Mouse (Mus musculus): ENCODE measurements at regions not wholly inside any gene's neighbourhood (a gene's known extent, or its start where the extent isn't known, plus 50 kb on each side); places are given as distances from the start of the nearest gene placed in this dataset.

DNA sequence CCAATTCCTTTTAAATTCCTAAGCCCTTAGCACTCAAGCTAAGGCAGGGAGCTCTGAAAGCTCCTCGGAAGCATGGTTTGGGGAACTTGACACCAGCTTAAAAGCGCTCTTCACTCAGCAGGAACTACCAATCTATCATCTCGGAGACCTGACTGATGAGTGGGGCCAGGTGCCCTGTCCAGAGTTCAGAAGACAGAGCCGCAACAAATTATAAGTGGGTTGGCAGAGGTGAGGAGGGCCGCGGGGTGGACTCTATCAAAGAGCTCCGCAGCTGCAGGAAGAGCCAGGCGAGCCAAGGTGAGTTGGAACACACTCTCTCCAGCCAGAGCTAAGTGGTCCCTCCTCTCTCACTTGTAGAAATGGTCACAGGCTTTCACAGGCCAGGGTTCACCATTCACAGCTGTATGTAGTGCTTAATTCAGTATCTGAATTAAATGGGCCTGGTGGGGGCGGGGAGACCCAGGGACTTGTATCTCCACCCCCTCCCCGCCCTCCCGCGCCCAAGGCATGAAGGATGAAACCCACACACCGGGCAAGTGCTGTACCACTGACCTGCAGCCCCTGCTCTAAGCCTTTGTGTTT, 180.8 kb downstream of the Stim2 start:
- no peak for DNase-seq (ENCODE audit: low spot score in 2 of 2)

DNA sequence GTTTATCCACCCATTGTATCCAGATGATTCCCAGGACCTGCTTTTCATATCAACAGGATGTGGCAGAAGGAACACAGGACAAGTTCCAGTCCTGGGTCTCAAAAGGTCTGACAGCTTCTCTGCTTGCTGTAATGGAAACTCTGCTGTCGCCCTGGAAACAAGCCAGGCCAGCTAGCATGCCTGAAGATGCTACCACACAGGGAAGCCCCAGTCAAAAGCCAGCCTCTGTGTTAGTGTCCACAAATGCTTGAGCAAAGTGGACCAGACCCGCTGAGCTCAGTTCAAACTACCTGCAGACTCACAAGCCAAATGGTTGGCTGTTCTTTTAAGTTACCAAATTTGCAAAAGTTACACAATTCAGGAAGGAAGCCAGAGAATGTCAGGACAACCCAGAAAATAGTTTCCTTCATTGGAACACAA, 181.9 kb downstream of the Stim2 start:
- DNase-seq (ENCODE audit: low spot score in 2 of 2), result peak; percentile 47 to 54

DNA sequence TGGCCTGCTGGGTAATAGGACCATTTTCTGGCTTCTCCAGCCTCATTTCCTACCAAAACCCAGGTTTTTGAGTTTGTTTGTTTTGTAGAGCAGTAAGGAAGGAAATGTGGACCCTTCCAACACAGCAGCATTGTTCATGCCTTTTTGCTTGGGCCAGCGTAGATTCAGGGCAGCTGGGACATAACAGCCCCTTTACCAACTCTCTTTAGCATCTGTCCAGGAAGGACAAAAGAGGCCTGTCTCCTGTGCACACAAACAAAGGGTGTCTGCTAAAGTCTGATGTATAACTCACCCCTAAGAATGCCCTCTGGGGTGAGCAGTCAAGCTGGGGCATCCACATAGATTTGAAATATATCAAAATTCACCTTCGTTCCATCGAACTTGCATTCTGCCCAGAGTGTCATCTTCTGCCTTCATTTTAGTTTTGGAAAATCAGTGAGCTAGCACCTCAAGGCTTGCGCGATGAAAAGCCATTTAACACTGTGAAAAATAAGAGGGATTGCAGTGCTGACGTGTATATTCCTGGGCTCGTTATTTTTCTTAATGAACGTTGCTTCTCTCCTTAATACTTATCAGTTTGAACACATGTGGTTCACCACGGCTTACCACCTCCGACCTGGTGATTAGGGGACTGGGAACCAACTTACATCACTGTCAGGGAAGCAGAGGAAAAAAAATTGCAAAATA, 182.5 kb downstream of the Stim2 start:
- no peak for DNase-seq (ENCODE audit: low spot score in 2 of 2)

DNA sequence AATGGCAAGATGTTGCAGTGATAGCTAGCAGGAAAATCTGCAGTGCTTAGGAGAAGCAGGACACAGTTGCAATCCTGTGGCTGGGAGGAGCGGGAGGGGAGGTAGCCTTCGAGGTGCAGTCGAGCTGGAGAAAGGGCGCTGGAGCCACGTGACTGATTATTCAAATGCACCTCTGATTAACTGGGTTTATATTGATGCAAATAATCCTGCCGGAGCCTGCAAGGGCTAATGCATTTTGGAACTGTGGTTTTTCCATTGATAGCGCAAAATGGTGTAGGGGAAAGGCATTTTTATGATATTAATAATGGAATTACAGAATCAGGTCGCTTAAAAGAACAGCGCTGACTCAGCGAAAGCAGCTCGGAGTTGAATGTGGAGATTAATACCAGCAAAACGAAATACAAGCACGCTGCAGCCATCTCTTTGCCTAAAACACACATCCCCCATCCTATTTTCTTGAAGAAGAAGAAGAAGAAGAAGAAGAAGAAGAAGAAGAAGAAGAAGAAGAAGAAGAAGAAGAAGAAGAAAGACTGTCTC, 183.1 kb downstream of the Stim2 start:
- DNase-seq (ENCODE audit: low spot score in 2 of 2), result no peak

DNA sequence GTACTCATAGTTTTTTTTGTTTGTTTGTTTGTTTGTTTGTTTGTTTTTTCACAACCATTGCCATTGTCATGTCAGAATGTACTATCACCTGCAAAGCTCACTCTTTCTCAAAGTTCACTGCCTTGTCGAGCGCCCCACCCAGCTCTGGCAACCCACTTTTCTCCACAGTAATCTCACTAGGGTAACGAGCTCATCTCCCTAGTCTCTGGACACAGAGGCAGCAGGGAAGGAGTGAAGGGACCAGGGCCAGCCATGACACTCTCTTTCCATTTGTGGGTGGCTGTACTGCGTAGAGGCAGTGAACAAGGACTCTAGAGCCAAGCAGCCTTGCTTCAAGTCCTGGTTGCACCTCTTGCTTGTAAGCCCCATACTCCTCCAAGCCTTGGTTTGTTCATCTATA, 184.5 kb downstream of the Stim2 start:
- no peak for DNase-seq (ENCODE audit: low spot score in 2 of 2)

DNA sequence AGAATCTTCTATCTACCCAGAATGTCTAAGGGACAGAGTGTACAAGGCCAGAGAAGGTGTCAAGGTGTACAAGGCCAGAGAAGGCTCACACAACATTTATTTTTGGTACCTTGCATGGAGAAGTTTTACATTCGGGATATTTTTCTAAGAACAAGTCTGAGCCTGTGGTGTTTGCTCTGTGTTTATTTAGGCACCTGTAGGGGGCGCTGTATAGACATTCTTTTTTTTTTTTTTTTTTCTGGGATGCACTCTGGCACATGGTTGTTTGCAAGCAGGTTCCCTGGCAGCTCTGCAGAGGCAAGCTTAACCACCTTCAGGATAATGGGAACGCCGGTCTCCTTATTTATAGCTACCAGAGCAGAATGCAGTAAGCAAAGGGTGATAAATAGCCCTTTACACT, 187.4 kb downstream of the Stim2 start:
- DNase-seq (ENCODE audit: low spot score in 2 of 2), result no peak

DNA sequence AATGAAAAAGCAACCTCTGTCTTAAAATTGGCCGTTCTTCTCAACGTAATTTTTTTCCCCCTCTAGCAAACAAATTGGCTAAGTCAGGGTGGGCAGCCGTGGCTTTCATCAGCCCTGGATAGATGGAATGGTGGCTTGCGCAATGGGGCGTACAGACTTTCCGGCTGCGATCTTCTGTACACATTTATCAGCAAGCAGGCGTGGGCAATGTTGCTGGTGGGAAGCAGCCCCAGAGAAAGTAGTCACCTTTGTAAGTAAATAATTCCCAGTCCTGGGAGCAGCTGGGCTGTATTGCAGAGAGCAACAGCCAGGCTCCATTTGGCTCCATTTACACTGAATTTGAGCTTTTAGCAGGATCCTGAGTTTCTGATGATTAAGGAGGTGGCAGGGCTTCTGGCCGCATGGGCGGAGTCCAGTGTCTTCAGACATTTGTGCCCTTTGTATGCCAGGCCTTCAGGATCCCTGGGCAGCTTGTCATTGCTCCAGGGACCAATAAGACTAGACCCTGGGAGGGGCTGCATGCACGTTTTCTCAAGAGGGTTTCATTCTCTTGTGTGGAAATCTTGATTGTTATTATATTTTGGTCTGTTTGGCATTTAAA, 187.9 kb downstream of the Stim2 start:
- DNase-seq (ENCODE audit: low spot score in 2 of 2), result no peak

DNA sequence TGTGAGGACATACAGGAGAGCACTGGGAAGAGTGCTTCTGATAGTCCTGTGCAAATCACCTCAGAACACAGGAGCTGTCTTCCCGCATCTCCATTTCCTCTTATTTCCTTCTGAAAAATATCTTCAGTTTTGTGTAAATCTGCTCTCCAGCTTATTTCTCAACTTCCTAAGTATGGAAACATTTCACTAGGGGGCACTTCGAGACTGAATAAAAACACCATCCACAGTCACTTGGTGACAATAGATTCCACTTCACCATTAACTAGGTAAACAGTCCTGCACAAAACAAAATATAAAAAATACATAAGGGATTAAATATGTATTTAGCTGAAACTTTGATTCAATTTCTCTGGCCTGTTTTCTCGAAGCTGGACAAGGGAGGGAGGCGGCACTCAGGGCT, 193.4 kb downstream of the Stim2 start:
- DNase-seq (ENCODE audit: low spot score in 2 of 2), result no peak

DNA sequence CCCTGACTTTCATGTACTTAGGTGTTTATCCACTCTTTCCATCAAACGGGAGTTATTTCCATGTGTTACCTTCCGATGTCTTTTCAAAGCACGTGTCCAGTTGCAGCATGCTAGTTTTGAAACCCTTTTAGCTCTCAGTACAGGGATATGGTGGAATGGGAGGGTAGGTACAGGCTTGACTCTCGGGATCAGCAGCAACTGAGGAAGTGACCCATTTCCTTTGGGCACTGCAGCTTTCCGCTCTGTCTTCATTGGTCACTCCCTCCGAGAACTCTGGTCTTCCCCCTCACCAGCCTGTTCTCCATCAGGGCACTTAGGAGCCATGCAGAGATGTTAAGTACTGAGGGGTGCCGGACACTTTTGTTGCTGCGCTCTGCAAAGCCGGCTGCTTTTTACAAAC, 196.5 kb downstream of the Stim2 start:
- no peak for DNase-seq (ENCODE audit: low spot score in 2 of 2)

DNA sequence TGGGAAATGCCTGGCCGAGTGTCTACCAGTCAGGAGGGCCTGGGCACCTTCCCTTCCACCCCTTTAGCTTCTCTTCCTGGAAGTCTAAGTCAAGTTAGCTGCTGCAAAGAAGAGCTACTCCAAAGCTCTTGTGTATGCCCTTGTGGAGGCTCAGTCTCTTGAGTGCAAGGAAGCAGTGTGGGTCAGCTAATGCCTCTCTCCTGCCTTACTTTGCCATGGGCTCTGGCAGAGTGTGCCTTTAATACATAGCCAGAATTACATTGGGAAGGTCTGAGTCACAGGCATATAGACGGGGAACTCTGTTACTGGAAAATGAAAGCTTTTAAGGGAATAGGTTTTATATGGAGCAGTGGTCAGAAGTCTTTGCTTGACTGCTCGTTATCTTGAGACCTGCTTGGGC, 201.7 kb downstream of the Stim2 start:
- no peak for DNase-seq (ENCODE audit: low spot score in 2 of 2)

DNA sequence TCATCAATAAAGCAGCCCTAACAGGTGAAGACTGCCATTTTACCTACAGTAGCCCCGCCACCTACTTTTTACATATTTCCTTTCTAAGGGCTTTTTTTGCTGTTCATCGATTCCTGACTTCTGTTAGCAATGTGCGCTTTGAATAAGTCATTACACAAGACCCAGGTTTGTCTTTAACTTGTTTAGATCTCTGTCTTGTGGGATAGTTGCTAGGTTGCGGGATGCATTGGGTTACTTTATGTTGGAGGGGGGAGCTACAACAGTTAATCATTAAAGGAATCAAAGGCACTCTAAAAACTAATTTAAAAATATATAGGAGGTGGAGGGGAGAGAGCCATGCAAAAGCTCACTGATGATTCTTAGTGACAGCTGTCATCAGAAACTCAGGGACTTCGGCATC, 202.3 kb downstream of the Stim2 start:
- no peak for DNase-seq (ENCODE audit: low spot score in 2 of 2)

DNA sequence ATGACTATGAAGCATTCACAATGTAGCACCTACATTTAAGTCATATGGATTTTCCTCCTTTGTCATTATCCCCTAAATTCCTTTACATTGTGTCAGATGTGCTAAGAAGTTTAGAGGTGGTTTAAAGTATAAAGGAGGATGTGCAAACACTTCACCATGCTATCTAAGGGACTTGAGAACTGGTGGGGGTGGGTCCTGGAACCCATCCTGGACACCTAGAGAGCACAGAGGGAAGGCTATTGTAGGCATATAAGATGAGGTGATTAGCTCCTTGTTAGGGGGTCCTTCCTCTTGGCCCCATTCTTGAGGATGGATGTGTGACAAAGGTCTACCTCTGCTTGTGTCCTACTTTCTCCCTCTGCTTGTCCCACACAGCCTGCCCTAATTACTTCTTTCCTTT, 213.2 kb downstream of the Stim2 start:
- no peak for DNase-seq (ENCODE audit: low spot score in 2 of 2)

DNA sequence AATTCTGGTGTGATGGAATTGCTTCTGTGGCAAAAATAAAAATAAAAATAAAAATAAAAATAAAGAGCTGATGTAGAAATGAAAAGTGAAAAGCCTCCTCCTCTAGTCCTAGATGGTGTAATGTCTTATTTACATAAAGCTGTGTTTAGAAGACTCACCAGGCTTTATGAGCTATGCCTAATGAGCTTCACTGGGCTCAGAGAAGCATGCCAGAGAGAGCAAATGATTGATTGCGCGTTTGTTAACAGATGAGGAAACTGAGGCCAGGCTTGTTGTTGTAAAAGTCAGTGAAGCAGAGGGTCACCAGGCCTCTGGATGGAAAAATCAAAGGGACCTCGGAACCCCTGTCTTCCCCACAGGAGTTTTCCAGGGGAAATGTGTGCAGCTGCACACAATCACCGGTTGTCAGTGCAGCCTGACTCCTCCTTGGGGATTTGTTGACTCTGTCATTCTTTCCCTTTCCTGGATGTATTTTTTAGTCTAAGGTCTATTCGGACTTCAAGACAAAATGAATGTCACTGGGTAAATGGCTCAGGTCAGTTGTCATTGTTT, 213.8 kb downstream of the Stim2 start:
- DNase-seq (ENCODE audit: low spot score in 2 of 2), result no peak

DNA sequence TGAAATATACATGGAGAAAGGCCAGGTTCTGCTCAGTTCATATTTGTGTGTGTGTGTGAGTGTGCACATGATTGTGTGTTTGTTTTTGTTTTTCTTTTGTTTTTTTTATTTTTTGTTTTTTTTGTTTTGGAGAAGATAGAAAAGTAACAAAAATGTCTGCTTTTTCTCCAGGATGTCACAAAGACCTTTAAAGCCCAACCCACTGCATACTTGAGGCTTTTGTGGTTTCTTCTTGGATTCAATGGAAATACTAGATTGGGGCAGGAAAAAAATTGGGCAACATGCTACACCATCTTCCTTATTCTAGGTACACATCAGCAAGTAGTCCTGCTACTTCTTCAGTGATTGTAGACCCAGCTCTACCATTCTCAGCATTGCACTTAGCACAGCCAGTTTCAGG, 226.7 kb downstream of the Stim2 start:
- no peak for DNase-seq (ENCODE audit: low spot score in 2 of 2)

DNA sequence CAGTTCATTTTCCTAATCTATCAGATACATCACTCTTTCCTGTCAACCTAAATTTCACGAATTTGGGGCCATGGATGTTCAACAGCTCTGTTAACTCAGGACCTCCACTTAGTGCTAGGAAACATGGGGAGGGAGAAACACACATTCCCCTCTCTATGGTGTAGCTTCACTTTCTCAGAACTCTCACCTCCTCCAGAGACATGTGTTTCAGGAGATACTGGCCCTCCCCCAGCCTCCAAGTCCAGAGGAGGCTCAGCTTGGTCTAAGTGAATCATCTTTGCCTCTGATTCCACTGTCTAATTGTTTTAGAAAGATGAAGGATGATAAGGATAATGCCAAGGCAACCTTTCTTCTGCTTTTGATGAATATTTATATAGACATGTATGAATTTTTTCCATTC, 236.3 kb downstream of the Stim2 start:
- DNase-seq (ENCODE audit: low spot score in 2 of 2), result no peak

DNA sequence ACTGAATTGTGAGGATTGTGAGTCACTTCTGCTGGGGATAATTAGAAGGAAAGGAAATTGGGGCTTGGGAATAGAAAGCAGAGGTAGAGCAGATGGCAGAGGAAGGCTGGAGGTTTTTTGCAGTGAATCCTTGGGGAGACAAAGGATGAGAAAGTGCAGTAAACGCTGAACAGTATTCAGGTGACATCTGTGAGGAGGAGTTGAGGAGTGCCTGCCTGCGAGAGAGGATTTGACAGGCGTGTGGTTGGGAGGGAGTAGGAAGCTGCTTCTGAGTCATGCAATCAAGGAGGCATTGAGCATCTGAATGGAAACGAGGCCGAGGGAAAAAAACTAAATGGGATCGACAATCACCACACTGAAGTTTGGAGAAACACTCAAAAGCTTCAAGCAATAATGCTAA, 236.9 kb downstream of the Stim2 start:
- peak; percentile 56 to 75 for DNase-seq (ENCODE audit: low spot score in 2 of 2)

DNA sequence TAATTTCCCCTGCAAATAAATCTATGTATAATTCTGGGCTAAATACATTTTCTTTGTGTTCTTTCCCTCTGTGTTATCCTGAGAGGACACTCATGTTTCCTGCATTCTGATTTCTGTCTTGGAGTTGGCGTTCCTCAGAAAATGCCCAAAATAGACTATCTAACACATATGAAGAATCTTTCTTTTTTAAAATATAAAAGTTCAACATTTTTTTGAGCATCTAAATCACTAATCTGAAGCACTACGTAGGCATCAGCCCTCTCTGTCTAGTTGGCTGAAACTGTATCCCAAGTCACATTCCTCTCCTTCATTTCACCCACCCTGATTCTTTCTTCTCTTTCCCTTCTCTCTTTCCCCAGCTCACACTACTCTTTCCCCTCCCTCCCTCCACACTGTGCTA, 238.9 kb downstream of the Stim2 start:
- DNase-seq (ENCODE audit: low spot score in 2 of 2), result no peak

DNA sequence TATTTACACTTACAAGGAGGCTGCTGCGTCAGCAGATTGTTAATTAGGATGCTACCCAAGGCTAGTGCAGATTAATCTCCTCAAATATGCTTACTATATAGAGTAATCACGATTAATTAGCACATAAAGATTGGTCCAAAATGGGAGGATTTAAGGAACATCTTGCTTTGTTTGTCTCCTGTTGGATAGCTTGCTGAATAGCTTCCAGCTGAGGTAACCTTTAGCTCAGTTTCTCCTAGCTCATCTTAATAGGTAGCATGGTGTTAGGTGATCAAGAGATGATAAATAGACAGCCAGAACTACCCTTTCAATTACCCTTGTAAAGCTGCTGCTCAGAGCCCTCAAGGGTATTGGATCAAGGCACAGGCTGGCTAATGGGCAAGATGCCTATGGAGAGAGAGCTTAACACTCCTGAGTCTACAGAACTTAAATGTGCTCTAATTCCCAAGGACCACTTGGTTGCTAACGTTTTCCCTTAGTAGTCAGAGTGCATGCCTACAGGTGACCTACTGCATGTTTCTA, 240.4 kb downstream of the Stim2 start:
- DNase-seq (ENCODE audit: low spot score in 2 of 2), result no peak

DNA sequence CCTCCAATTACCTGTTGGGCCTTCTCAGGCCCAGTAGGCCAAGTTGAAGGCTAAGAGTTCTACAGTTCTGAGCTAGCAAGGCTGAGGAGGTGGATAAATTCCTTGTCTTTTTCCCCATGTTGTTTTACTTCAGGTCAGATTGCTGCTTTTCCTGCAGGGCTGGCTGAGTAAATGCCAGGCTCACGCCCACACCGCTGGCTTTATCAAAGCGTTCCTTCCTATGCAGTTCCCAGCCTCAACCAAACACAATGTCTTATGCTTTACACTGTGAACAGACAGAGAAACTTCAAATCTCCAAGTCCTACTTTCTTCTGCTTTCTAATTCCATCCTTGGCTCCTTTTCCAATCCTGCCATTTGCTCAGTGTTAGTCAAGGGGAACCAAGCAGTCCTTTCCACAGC, 241.3 kb downstream of the Stim2 start:
- peak; percentile 35 to 36 for DNase-seq (ENCODE audit: low spot score in 2 of 2)

DNA sequence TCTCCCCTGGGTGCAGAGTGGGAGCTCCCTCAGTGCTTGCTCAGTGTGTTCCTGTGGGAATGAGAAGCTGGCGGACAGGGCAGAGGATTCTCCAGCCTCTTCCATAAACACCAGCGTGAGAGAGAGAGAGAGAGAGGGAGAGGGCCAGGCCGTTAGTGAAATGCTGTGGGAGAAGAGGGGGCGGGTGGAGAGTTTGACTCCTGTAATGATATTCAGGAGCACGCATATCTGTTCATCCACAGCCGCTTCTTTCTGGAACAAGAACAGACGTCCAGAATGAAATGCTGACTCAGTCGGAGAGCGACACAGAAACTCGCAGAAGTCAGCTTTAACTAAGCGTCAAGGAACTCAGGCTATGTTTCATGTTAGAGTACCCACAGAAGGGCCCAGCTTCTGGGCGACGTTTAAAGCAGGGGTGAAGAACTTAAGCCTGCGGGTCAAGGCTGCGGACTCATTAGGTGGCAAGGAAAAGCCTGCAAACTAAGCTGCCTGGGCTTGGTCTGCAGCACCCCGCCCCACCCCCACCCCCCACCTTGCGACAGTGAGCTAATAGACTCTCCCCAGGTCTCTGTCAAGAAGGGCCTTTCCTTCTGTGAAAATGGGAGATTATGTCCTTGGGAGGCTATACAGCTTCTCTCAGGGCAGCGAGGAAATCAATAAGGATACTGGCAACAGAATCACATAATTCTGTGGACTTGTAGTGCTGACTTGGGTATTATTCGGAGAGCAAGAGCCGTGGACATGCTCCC, 243.0 kb downstream of the Stim2 start:
- DNase-seq (ENCODE audit: low spot score in 2 of 2), result peak; percentile 35 to 44

DNA sequence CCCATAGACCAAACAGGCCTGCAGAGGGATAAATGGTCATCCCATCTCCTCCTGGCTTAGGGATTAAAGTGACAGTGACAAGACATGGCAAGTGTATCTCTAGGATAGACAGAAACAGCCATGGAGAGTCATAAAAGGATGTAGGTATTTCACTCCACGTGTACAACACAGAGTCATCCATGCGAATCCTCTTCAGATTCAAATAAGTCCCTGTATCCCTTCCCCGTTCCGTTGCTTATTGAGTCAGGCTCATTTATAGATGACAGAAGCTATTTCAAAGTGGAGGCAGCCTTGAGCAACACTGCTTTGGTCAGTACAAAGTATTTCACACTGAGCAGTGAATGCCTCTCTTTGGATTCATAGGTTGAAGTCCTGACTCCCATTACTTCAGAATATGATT, 243.8 kb downstream of the Stim2 start:
- no peak for DNase-seq (ENCODE audit: low spot score in 2 of 2)

DNA sequence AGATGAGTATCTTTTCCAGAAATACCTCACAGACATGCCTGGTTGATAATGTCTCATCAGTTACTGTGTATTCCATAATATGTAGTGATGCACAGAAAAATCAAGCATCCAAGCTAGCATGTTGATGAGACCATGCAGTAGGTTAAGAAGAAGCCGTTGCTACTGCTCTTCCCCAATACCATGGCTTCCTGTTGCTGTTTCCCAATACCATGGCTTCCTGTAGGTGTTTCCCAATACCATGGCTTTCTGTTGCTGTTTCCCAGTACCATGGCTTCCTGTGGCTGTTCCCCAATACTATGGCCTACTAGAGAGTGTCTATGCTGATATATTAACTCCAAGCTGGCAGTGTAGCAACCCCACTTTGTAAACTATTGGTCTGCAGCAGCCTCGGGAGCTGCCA, 253.7 kb downstream of the Stim2 start:
- no peak for DNase-seq (ENCODE audit: low spot score in 2 of 2)

Data from right cerebral cortex, postnatal 10 days (tissue).